Mouse (Mus musculus): ENCODE measurements around the gene Ankle1.

Gene Ankle1

DNA sequence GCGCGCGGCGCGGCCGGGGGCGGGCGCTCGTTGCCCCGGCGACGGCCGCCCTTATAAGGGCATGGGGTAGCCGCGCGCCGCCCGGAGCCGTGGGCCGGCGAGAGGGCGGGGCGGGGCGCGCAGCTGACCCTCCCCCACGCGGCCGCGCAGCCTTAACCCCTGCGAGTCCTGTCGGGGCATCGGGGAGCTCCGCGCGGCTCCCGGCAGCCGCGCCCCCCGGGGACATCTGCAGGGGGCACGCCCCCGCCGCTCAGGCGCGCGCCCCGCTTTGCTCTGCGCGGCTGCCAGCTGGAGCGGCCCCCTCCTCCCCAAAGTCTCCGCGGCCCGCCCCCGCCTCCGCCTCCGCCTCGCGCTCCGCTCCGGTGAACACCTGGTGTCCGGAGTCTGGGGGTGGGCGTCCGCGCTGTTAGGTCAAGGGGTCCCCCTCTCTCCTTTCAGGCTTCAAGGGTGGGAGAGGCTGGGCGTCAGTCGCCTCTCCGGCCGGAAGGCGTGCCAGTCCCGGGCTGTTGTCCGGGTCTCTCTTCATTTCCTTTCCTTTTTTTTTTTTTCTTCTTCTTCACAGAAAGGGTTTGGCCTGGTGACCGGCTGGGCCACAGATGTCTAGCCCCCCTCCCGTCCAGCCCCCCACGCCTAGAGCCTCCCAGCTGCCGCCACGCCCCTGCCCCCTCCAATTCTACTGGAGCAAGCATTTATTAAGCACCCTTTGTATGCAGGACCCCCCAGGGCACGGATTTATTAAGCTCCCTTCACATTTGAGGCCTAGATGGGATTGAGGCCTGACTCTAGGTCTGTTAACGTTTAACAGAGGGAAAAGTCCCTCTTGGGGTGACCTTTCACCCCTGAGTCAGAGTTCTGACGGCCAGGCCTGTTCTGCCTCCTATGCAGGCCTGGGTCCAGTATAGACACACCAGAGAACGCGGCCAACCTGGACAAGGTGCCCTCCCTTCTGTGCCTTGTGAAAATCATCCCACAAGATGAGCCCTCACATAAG is 23.5 kb upstream of the Ankle1 start:
- DNase-seq (ENCODE audit: low spot score in 2 of 2) = peak; percentile 76 to 79

DNA sequence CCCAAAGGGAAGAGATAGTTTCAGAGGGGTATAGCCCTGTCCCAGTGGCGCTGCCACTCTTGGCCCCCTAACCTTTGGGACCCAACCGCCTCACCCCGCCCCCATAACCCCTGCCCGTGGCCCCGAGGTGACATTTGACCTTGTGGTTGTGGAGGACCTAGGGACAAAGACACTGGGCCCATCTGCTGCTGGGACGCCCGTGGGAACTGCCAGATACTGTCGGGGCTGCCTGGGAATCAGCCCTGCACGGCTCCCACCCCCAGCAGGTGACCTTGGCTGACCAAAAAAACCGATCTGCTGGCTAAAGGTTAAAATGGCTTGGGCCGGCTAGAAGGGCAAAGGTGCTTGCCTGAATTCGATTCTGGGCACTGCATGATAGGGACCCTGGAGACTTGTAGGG is 22.4 kb upstream of the Ankle1 start:
- DNase-seq (ENCODE audit: low spot score in 2 of 2) = no peak

DNA sequence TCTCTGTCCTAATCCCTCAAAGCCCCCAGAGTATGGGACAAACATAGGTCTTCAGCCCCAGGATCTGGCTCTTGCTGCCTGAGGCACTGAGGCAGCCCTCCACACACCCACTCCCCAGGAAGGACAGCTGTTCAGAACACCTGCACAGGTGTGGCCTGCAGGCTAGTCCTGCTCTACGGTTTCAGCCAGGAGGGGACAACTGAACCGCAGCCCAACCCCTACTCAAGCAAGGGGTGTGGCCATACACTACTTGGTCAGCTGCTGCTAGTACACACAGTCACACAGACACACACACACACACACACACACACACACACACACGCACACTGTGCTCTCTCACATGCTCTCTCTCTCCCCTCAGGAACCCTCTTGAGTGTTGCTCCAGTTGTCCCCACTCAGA is 21.9 kb upstream of the Ankle1 start:
- DNase-seq (ENCODE audit: low spot score in 2 of 2) = no peak

DNA sequence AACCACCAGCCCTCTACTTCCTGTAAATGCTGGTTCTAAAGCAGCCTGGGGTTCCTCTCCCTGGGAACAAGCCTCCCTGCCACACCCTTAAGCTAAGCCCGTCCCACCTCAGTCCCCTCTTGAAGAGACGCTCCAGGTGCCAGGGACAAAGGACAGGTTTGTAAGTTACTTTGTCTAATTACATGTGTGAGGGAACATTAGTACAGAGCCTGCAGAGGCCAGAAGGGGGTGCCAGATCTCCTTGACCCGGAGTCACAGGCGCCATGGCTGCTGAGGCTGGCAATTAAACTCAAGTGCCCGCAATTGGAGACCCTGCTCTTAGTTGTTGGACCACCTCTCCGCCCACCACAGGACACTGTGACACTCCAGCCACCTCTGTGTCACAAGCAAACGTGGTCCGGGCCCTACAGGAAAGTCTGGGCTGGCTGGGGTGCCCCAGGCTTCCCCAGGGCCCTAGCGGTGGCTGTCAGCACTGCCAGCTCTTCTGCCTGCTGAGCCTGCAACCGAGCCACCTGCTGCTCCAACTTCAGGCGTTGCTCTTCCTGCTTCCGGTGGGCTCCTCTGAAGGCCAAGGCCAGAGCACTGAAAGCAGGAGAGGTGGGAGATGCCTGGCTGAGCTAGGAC is 20.5 kb upstream of the Ankle1 start:
- no peak for DNase-seq (ENCODE audit: low spot score in 2 of 2)

DNA sequence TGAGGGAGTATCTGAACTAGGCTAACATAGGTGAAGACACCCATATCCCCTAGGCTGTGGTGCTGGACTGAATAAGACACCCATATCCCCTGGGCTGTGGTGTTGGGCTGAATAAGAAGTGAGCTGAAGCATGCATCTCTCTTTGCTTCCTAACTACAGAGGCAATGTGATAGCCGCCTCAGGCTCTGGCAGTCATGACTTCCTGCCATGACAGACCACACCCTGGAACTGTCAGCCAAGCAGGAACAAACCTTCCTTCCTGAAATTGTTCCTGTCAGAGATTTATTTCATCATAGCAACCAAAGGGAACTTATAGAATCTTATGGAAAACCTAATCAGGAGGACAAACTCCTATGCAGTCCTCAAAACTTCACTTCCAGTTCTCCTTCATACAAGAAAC is 17.5 kb upstream of the Ankle1 start:
- no peak for DNase-seq (ENCODE audit: low spot score in 2 of 2)

DNA sequence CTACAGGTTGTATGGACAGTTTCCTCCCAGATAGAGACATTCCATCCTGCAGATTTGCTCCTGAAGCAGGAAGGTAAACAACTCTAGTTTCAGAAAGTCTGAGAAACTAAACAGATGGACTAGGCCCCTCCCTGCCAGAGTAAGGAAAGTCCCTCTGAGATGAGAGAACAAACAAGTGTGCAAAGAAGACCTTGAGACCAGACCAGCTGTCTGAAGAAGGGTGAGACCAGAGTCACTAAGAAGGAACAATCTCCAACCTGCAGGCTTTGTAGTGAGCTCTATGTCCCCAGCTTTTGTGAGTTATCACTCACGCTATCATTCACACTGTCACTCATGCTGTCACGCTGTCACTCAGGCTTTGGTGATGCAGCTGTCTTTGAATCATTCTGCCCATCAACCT is 14.1 kb upstream of the Ankle1 start:
- no peak for DNase-seq (ENCODE audit: low spot score in 2 of 2)

DNA sequence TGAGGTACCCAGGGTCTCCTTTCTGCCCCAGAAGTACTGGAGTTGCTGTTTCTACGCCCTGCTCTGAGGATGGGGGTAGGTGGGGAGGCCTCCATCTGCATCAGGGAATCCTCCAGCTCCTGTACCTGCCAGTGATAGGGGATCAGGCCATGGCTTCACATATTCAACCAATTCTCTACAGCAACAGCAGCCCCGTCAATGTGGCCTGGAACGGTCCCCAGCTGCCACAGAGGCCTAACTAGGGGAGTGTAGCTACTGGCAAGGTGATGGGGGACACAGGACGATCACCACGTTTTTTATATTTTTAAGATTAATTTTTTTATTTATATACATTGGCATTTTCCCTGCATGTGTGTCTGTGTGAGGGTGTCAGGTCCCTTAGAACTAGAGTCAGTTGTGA is 13.4 kb upstream of the Ankle1 start:
- DNase-seq (ENCODE audit: low spot score in 2 of 2) = no peak

DNA sequence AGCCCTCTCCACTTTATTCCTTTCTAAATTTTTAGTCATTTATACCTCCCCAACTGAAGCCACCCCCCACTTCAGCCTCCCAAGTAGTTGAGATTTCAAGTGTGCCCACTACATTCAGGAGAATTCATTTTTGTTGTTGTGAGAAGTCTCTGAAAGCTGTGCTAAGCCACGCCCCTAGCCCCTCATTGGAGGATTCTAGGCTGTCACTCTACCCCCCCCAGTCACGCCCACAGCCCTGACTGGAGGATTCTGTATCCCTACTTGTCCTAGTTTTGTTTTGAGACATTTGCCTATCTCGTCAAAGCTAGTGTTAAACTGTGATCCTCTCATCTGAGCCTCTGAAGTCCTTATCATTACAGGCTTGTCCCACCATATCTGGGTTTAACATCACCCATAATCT is 12.9 kb upstream of the Ankle1 start:
- peak in 1 of 2 experiments; percentile 8 for DNase-seq (ENCODE audit: low spot score in 2 of 2)

DNA sequence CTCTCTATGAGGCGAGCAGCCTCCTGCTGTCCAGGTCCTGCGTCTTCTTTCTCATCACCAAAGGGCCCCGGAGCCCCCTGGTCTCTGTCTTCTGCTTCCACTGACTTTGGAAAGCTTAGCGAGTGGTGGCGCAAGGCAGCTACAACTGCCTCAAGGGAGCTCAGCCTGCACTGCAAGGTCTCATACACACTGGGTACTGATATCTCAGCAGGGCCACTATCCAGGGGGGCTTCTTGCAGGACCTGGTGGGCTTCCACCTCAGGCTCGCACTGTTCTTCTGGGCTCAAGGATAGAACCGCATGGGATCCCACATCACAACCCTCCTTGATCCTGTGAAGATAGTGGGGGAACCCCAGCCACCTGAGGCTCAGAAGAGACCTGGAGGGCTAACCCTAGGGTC is 11.3 kb upstream of the Ankle1 start:
- DNase-seq (ENCODE audit: low spot score in 2 of 2) = peak in 1 of 2 experiments; percentile 5

DNA sequence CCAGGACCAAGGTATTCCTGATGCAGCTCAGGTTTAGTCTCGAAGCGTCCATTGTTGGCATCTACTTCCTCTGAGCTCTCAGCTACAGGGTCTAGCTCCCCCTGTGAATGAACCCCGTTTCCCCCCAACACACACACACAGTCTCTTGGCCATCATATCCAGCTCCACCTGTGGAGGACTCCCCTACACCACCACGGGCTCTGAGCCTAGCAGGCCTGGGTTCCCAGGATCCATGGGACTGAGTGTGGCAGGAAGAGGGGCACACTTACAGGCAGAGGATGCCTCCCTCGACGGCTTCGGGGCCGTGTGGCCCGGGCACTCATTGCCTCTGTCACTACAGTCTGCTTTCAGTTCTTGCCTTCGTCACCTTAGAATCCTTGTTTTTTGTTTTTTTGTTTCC is 10.7 kb upstream of the Ankle1 start:
- peak; percentile 4 to 7 for DNase-seq (ENCODE audit: low spot score in 2 of 2)

DNA sequence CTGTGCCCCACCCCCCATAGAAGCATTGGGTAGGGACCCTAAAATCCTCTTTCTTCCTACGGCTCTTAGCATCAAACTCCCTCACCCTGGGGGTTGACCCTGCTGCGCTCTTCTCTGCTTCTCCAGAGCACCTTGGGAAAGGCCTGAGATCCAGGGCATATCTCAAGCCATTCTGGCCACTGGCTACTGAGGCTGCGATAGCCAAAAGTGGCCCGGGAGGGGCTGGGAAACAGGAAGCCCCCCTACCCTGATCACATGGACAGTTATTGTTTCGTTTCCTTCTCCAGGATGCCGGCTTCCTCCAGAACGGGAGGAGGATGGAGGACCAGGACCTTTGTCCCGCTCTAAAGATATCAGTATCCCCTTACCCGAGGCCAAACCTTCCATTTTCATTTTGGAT is 10.2 kb upstream of the Ankle1 start, which contains the start of gene Ushbp1:
Gene Ushbp1, minus strand, starts transcription at position 174 of the 400 bp plus-strand sequence.
- peak in 1 of 2 experiments; percentile 9 for DNase-seq (ENCODE audit: low spot score in 2 of 2)

DNA sequence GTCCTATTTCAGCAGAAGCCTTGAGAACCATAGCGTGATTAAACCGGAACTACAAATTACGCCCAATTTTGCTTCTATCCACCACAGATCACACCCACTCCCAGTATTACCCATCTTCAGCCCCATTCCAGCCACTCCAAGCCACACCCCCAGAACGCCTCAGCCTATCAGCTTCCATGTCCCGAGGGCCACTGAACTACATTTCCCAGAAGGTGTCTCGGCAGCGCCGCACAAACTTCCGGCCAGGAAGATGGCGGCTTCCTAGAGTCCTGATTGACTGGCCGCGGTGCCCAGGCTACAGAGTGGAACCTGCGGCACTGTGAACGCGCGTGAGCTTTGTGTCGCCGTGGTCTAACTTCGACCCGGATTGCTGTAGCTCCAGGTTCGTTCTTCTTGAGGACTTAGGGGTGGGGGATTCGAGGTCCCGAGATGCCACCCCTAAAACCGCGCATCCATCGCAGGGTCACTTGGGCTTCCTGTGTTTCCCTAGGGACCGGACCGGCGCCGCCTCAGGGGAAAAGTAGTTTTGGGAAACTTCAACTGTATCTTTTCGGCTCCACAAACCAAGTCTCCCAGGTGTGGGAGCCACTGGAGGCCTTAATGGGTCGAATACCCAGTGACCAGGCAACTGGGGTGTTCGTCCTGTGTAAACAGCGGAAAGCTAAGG is 9.0 kb upstream of the Ankle1 start, which contains the start of gene Babam1:
Gene Babam1, plus strand, starts transcription at position 223 of the 667 bp plus-strand sequence.
- DNase-seq (ENCODE audit: low spot score in 2 of 2) = peak; percentile 88 to 90

DNA sequence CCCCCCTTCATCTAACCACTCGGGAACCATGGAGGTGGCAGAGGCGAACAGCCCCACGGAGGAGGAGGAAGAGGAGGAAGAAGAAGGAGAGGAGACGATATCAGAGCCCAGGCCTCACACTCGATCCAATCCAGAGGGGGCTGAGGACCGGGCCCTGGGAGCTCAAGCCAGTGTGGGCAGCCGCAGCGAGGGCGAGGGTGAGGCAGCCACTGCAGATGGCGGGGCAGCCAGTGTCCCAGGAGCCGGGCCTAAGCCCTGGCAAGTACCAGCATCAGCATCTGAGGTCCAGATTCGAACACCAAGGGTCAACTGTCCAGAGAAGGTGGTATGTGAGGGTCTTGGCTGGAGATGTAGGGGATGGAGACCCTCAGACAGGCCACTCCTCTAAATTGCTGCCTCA is 8.1 kb upstream of the Ankle1 start:
- peak in 1 of 2 experiments; percentile 8 for DNase-seq (ENCODE audit: low spot score in 2 of 2)

DNA sequence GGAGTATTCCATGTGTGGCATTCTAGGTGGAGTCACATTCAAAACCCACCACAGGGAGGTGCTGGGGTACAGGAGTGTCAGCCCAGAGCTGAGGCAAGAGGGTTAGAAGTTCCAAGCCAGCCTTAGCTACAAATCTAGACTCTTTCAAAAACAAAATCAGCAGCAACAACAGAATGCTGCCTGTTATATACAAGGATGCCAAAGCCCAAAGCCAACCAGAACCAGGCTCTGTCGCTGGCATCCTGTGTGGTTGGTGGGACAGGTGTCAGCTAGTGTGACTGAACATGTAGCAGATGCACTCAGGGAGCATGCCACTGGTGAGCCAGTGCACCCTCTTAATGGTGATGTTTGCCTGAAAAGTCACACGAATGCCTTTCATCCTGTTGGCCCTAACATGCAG is 5.0 kb upstream of the Ankle1 start:
- no peak for DNase-seq (ENCODE audit: low spot score in 2 of 2)

DNA sequence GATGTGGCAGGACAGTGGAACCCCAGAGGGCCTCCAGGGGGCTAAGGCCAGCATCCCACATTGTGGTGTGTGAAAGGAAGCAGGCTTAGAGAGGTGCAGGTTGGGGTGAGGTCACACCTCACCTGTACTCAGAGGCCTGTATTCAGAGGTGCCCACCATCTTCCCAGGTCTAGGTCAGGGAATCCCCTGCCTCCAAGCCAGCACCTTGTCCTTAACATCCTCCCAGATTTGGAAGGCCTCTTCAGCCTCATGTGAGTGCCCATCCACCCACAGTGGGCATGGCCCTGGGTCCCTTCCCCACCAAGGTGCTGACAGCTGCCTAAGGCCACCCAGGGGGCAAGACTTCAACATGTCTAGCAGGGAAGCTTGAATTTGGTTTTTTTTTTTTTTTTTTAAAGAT is 4.4 kb upstream of the Ankle1 start:
- DNase-seq (ENCODE audit: low spot score in 2 of 2) = no peak

DNA sequence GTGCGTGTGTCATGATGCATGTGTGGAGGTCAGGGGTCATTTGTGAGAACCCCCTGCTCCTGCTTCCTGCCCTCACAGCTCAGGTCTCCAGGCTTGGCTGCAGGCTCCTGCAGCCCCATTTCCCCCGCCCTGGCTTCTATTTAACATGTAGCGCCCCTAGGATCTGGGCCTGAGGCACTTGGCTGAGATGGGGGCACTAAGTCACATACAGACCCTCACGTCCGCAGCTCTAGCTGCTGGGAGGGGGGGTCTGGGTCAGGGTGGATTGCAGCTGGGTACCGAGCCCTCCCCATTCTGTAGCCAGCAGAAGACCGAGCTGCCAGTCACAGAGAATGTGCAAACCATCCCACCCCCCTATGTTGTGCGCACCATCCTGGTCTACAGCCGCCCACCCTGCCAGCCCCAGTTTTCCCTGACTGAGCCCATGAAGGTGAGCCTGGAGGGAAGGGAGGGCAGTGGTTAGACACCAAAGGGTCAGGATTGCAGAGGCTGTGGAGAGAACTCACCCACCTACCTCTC is 3.3 kb upstream of the Ankle1 start:
- DNase-seq (ENCODE audit: low spot score in 2 of 2) = no peak

DNA sequence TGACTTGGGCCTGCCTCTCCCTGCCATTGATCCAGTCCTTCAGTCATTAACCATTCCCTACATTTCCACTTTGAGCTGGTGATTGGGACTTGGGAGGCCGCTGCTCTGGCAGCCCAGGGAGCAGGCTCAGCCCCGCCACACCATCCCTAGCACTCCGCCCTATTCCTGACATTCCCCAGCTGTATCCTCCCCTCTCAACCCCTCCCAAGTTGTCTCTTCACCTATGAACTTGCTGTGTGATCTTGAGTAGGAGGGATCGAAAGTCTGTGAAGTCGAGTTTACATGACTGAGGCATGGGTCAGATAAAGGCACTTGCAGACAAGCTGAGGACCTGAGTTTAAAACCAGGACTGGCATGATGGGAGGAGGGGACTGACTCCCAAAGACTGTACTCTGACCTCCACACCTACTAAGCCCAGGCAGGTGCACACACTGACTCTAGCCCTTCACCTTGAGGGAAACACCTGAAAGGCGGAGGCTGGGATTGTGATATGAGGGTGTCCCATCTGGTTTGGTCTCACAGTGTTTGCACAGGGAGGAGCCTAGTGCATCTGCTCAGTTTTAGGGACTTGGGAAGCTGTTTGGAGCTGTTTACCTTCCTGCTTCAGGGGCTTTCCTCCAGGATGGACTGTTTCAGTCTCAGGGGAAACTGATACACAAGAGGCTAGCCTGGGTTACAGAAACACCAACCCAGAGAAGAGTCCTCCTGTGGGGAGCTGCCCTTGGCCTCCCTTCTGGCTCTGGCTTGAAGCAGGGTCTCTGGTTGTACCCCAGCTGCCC is 2.5 kb upstream of the Ankle1 start:
- DNase-seq (ENCODE audit: low spot score in 2 of 2) = no peak

DNA sequence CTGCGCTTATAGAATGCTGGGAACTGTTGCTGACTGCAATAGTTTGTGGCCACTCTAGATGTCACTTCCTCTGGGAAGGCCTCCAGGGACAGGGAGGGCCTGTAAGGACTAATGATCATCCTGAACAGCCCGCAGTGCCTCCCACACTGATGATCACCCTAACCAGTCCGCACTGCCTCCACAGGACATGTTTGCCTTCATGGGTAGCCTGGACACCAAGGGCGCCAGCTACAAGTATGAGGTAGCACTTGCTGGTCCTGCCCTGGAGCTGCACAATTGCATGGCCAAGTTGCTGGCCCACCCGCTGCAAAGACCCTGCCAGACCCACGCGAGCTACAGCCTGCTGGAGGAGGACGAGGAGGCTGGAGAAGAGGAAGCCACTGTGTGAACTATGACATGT is 1.8 kb upstream of the Ankle1 start:
- no peak for DNase-seq (ENCODE audit: low spot score in 2 of 2)

DNA sequence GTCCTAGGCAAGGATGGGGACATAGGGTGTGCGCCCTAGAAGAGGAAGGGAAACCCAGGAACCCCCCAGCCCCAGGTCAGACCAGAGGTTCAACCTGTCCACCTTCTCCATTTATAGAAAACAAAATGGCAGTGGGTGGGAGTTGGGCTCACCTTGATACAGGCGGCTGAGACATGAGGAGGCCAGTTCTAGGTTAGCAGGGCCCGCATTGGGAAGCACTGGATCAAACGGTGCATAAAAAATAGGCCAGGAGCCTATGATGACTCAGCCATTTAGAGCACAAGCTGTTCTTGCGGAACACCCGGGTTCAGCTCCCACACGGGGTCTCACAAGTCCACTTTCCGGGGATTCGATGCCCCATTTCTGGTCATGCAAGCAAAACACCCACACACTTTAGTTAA is 859 bp upstream of the Ankle1 start:
- DNase-seq (ENCODE audit: low spot score in 2 of 2) = no peak

DNA sequence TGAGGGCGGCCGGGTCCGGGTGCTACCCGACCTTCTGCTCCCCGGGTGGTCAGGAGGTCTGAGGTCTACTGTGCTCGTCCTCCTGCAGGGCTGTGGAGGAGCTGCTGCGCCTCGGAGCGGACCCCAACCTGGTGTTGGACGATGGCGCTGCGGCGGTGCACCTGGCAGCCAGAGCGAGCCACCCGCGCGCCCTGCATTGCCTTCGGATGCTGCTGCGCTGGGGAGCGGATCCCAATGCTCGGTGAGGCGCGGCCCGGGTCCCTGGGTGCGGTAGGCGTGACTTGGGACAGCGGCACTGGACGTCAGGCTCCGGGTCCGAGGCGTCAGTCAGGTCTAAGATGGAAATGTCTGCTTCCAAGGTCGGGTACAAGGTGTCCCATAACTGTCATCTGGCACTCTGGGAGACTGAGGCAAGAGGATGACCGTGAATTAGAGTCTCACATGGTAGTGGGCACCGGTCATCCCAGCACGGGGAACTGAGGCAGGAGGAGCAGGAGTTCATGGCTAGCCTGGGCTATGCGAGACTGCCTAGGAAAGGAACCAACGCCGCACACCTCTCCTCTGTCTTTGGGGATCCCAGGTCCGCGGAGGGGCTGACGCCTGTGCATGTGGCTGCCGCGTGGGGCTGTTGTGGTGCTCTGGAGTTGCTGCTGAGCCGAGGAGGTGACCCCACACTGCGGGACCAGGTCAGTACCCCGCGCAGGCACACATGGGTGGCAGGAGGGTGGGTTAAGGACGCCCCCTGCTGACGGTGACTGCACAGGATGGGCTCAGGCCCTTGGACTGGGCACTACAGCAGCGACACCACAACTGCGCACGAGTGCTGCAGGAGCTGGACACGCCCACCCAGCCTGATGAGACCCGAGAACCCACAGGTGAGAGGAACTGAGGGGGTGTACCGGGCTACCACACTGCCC is 547 bp downstream of the Ankle1 start:
- DNase-seq (ENCODE audit: low spot score in 2 of 2) = peak in 1 of 2 experiments; percentile 59
